Mouse (Mus musculus): ENCODE data around the gene Prkag1.

Gene Prkag1

GRCm38 (mm10) chr15:98806071-98806808 is 25.1 kb downstream of the Prkag1 start:
- peak overlapping the region; percentile 72 for H3K4me3 ChIP-seq (replicated peaks; ENCODE audit: low read length)
- TF ChIP-seq POU5F1 (IDR thresholded peaks at IDR 0.05; ENCODE audit: borderline replicate concordance, low read length) (no peak), CTCF (conservative IDR thresholded peaks at IDR 0.05; ENCODE audit: low read length) (no peak), NANOG (IDR thresholded peaks at IDR 0.05; ENCODE audit: borderline replicate concordance, low read length) (no peak)
- peaks cover 7% of the 10 kb centered on the region for H3K36me3 ChIP-seq (ENCODE audit: insufficient read depth, low read length)
- H3K9me3 ChIP-seq (ENCODE audit: low read length) = no peaks in the 10 kb centered on the region
- peaks cover 56% of the 10 kb centered on the region for H3K4me1 ChIP-seq (replicated peaks; ENCODE audit: low read depth, low read length)
- peaks cover 88% of the 10 kb centered on the region for H3K27me3 ChIP-seq (ENCODE audit: insufficient read depth, low read length)

GRCm38 (mm10) chr15:98805324-98806040 is 25.8 kb downstream of the Prkag1 start:
- TF ChIP-seq POU5F1 (IDR thresholded peaks at IDR 0.05; ENCODE audit: borderline replicate concordance, low read length) = no peak
- peak; percentile 27 for TF ChIP-seq CTCF (conservative IDR thresholded peaks at IDR 0.05; ENCODE audit: low read length)
- H3K4me1 ChIP-seq (replicated peaks; ENCODE audit: low read depth, low read length) = peaks cover 56% of the 10 kb centered on the region
- peaks cover 96% of the 10 kb centered on the region for H3K27me3 ChIP-seq (ENCODE audit: insufficient read depth, low read length)
- peak overlapping the region; percentile 72 for H3K4me3 ChIP-seq (replicated peaks; ENCODE audit: low read length)
- no peaks in the 10 kb centered on the region for H3K36me3 ChIP-seq (ENCODE audit: insufficient read depth, low read length)
- H3K9me3 ChIP-seq (ENCODE audit: low read length) = no peaks in the 10 kb centered on the region

GRCm38 (mm10) chr15:98804054-98804453 is 27.3 kb downstream of the Prkag1 start:
- TF ChIP-seq CTCF (conservative IDR thresholded peaks at IDR 0.05; ENCODE audit: low read length) (peak; percentile 90), NANOG (IDR thresholded peaks at IDR 0.05; ENCODE audit: borderline replicate concordance, low read length) (no peak)
- Histone ChIP-seq H3K4me3 (replicated peaks; ENCODE audit: low read length) (peak overlapping the region; percentile 37; the same call in 1 of the 2 replicates), H3K36me3 (ENCODE audit: insufficient read depth, low read length) (no peaks in the 10 kb centered on the region), H3K27me3 (ENCODE audit: insufficient read depth, low read length) (peaks cover 97% of the 10 kb centered on the region), H3K4me1 (replicated peaks; ENCODE audit: low read depth, low read length) (peaks cover 56% of the 10 kb centered on the region), H3K9me3 (ENCODE audit: low read length) (no peaks in the 10 kb centered on the region)

- 0 out of 2 replicates have a peak overlapping the region, but pooled peaks have one; percentile 37 for H3K4me3 ChIP-seq (replicated peaks; ENCODE audit: low read length)
- H3K4me1 ChIP-seq (replicated peaks; ENCODE audit: low read depth, low read length) = peaks cover 55% of the 10 kb centered on the region
- H3K36me3 ChIP-seq (ENCODE audit: insufficient read depth, low read length) = no peaks in the 10 kb centered on the region
- H3K9me3 ChIP-seq (ENCODE audit: low read length) = no peaks in the 10 kb centered on the region
- TF ChIP-seq NANOG (IDR thresholded peaks at IDR 0.05; ENCODE audit: borderline replicate concordance, low read length) (no peak), CTCF (conservative IDR thresholded peaks at IDR 0.05; ENCODE audit: low read length) (no peak), POU5F1 (IDR thresholded peaks at IDR 0.05; ENCODE audit: borderline replicate concordance, low read length) (no peak)
- H3K27me3 ChIP-seq (ENCODE audit: insufficient read depth, low read length) = peaks cover 97% of the 10 kb centered on the region
Observed at GRCm38 (mm10) chr15:98802926-98803325, 28.4 kb downstream of the Prkag1 start.

GRCm38 (mm10) chr15:98799396-98799795 is 31.9 kb downstream of the Prkag1 start:
- no peaks in the 10 kb centered on the region for H3K36me3 ChIP-seq (ENCODE audit: insufficient read depth, low read length)
- no peak overlapping the region for H3K4me3 ChIP-seq (replicated peaks; ENCODE audit: low read length)
- TF ChIP-seq CTCF (conservative IDR thresholded peaks at IDR 0.05; ENCODE audit: low read length) = peak; percentile 85
- TF ChIP-seq POU5F1 (IDR thresholded peaks at IDR 0.05; ENCODE audit: borderline replicate concordance, low read length) = no peak
- TF ChIP-seq NANOG (IDR thresholded peaks at IDR 0.05; ENCODE audit: borderline replicate concordance, low read length) = no peak
- H3K9me3 ChIP-seq (ENCODE audit: low read length) = no peaks in the 10 kb centered on the region
- peaks cover 97% of the 10 kb centered on the region for H3K27me3 ChIP-seq (ENCODE audit: insufficient read depth, low read length)
- H3K4me1 ChIP-seq (replicated peaks; ENCODE audit: low read depth, low read length) = peaks cover 41% of the 10 kb centered on the region

GRCm38 (mm10) chr15:98798903-98799302 is 32.4 kb downstream of the Prkag1 start:
- no peak for TF ChIP-seq NANOG (IDR thresholded peaks at IDR 0.05; ENCODE audit: borderline replicate concordance, low read length)
- TF ChIP-seq CTCF (conservative IDR thresholded peaks at IDR 0.05; ENCODE audit: low read length) = no peak
- TF ChIP-seq POU5F1 (IDR thresholded peaks at IDR 0.05; ENCODE audit: borderline replicate concordance, low read length) = no peak
- H3K4me3 ChIP-seq (replicated peaks; ENCODE audit: low read length) = no peak overlapping the region
- no peaks in the 10 kb centered on the region for H3K9me3 ChIP-seq (ENCODE audit: low read length)
- H3K36me3 ChIP-seq (ENCODE audit: insufficient read depth, low read length) = no peaks in the 10 kb centered on the region
- H3K27me3 ChIP-seq (ENCODE audit: insufficient read depth, low read length) = peaks cover 97% of the 10 kb centered on the region
- H3K4me1 ChIP-seq (replicated peaks; ENCODE audit: low read depth, low read length) = peaks cover 37% of the 10 kb centered on the region

GRCm38 (mm10) chr15:98797835-98798492 is 33.4 kb downstream of the Prkag1 start:
- no peak for TF ChIP-seq POU5F1 (IDR thresholded peaks at IDR 0.05; ENCODE audit: borderline replicate concordance, low read length)
- no peak for TF ChIP-seq CTCF (conservative IDR thresholded peaks at IDR 0.05; ENCODE audit: low read length)
- TF ChIP-seq NANOG (IDR thresholded peaks at IDR 0.05; ENCODE audit: borderline replicate concordance, low read length) = no peak
- Histone ChIP-seq H3K27me3 (ENCODE audit: insufficient read depth, low read length) (peaks cover 97% of the 10 kb centered on the region), H3K36me3 (ENCODE audit: insufficient read depth, low read length) (no peaks in the 10 kb centered on the region)

More at GRCm38 (mm10) chr15:98797835-98798492, 33.4 kb downstream of the Prkag1 start:
- Histone ChIP-seq H3K4me1 (replicated peaks; ENCODE audit: low read depth, low read length) (peaks cover 33% of the 10 kb centered on the region), H3K4me3 (replicated peaks; ENCODE audit: low read length) (peak overlapping the region; percentile 62), H3K9me3 (ENCODE audit: low read length) (no peaks in the 10 kb centered on the region)

Measured in E14TG2a.4 (cell line).